Mouse (Mus musculus): ENCODE measurements at regions not wholly inside any gene's neighbourhood (a gene's known extent, or its start where the extent isn't known, plus 50 kb on each side); places are given as distances from the start of the nearest gene placed in this dataset.
"Not testable (repeated sequence)": the region's sequence is repeated elsewhere in the genome, so short reads cannot be mapped to it uniquely, and the experiment has no call there.

DNA sequence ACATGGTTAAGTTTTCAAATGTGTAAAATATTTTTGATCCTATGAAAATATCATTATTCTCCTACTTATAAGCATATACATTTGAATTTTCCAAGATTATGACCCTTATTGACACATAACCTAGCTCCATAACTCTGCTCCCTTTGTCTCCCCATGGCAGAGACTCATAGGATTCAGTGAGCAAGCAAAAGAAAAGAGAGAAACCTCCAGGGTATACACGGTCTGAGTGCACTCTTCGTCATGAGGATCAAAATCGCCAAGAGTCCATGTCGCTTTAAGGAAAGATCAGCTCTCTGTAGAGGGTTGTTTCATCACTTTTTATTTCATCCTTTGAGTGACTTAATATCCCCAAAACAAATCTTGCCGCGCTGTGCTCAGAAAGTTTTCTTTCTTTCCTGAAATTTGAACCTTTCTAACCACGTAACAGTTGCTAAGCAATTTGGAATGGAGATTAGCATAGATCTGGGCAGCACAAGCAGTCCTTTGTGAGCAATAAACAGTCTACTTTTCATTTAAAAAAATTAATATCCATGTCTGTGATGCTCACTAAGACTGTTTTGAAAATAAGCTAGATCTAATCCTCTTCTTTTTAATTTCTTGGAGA lies 1158.0 kb downstream of the A830018L16Rik start:
- DNase-seq (ENCODE audit: low spot score in 2 of 2): no peak

DNA sequence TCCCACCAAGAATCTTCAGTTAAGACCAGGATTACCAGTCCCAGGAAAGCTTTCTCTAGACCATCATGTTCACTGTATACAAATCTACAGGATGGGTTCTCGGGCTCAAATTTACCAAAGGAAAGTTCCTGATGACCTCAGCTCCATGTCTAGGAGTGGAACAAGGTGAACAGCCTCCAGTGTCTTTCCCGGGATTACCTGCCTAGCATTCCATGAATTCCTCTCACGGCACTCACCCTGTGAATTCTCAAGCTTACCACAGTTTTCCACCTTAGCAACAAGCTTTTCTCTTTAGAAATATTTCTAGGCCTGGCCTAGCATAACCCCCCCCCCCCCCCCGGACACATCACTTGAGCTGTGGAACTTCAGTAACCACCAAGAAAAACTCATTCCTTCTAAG lies 1158.9 kb downstream of the A830018L16Rik start:
- DNase-seq (ENCODE audit: low spot score in 2 of 2): no peak

DNA sequence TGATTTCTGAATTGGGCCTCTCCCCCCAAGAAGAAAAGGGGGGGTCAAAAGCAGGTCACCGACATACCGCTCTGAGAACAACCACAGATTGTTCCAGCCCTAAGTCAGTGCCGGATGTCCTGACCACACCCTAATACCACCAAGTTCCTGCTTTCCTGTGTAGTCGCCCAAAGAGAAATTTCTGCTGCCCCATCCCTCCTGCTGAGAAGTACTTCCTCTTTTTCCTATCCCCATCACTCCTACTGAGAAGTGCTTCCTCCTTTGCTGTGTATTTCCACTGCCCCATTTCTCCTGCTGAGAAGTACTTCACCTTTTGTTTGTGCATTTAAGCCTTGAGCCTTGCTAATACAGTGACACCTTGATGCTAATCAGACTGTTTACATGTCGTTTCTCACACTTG lies 1160.4 kb downstream of the A830018L16Rik start:
- no peak for DNase-seq (ENCODE audit: low spot score in 2 of 2)

DNA sequence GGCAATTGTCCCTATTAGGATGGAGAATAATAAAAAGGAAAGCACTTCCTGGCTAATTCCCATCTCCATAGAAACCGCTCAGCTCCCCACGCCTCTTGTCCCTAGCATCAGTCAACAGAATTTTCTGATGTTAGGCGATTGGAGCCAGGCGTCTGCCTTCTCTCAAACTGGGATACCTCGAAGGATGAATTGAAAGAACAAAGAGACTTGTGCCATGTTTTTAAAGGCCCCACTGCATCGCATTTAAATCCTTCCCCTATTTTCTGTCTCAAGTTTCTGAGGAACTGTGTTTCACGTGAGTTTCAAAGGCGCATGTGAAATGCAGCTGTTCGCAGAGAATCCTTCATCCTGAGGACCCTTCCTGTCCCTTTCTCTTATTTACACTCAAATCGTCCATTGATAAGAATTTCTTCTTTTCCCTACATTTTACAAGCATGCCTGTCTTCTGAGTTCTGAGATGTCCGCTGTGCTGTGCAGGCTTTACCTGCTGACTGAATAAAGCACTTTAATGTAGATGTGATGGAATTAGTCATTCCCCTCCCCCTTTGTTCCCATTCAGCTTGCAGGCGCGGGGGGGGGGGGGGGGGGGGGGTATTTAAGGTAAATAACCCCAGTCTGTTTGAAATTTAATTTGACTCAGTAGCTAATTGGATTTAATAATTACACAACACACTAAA lies 1163.3 kb downstream of the A830018L16Rik start:
- no peak for DNase-seq (ENCODE audit: low spot score in 2 of 2)

GRCm38 (mm10) chr1:12577978-12578377 lies 1164.1 kb downstream of the A830018L16Rik start:
- no peak for DNase-seq (ENCODE audit: low spot score in 2 of 2)

- DNase-seq (ENCODE audit: low spot score in 2 of 2): no peak
These were observed 1169.1 kb downstream of the A830018L16Rik start for GRCm38 (mm10) chr1:12583012-12583411.

- DNase-seq (ENCODE audit: low spot score in 2 of 2): not testable (repeated sequence)
These were observed 1173.1 kb downstream of the A830018L16Rik start for GRCm38 (mm10) chr1:12586981-12587380.

- DNase-seq (ENCODE audit: low spot score in 2 of 2): no peak
These were observed 1198.2 kb downstream of the A830018L16Rik start for GRCm38 (mm10) chr1:12612102-12612501.

GRCm38 (mm10) chr1:12615303-12615702 lies 1201.4 kb downstream of the A830018L16Rik start:
- DNase-seq (ENCODE audit: low spot score in 2 of 2): no peak

- no peak for DNase-seq (ENCODE audit: low spot score in 2 of 2)
These were observed 1202.0 kb downstream of the A830018L16Rik start for GRCm38 (mm10) chr1:12615733-12616481.

- no peak for DNase-seq (ENCODE audit: low spot score in 2 of 2)
These were observed 1206.1 kb downstream of the A830018L16Rik start for GRCm38 (mm10) chr1:12619981-12620380.

DNA sequence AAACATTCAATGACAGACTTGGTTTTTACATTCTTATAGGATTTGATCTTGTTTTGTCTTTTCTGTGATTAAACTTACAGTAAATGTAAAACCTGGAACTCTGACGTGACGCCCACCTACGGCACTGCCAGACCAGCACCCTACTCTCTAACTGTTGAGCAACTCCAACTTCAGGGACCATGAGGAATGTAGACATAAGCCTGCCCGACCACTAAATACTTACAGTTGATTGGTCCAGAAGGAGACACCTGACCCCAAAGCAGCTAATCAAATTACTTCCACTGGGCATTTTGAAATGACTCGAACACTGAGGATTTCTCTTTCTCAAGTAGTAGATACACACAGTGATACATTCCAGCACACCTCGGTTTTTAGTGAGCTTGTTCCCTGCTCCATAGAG lies 1206.9 kb downstream of the A830018L16Rik start:
- no peak for DNase-seq (ENCODE audit: low spot score in 2 of 2)

GRCm38 (mm10) chr1:12623158-12623557 lies 1209.3 kb downstream of the A830018L16Rik start:
- DNase-seq (ENCODE audit: low spot score in 2 of 2): peak; percentile 13 to 14

DNA sequence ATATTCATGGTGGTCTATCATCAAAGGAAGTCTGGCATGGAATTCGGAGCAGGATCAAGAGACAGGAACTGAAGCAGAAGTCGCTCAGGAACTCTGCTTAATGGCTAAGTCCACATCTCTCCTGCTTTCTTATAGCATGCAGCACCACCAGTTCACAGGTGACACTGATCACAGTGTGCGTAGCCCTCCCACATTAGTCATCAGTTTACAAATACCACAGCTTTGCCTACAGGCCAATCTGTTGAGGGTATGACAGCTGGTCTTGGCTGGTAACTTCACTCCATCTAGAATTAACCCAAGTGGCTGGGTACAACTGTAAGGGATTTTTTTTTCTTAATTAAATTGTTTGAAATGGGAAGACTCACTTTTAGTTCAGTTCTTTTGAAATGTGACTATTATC lies 1219.1 kb downstream of the A830018L16Rik start:
- no peak for DNase-seq (ENCODE audit: low spot score in 2 of 2)

DNA sequence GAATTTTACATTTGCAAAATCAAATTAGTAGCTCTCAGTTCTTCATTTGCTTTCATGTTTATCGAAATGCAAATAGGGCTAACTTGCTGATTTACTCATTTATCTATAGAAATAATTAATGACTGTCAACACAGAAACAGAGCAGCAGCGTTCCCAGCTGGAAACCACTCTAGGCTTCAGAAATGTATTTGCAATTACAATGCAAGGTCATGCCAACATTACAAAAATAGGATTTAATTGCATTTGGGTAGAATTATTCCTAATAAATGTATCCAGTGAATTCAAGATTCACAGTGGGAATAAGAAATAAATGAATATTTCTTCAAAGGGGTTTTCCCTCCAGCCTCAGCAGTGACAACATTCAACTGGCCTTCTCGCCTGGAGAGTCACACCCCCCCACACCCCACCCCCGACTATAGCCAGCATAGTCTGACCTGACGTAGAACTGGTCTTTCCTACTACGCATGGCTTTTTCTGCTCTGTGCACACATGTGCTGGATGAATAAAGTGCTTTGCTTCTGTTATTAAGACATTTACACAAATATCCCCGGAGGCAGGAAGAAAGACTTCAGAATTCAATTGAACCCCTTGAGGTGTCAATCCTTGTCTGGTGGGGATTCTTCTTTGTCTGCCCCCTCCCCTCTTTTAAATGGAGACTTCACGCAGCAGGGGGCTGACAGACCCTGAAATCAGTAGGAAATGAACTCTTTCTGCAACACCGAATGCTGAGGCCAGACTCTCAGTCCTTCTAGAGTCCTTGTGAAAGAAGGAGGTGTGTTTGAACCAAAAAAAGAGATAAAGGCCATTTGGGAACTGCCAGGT lies 1222.6 kb downstream of the A830018L16Rik start:
- no peak for DNase-seq (ENCODE audit: low spot score in 2 of 2)

- DNase-seq (ENCODE audit: low spot score in 2 of 2): no peak
These were observed 1227.1 kb downstream of the A830018L16Rik start for GRCm38 (mm10) chr1:12640983-12641382.

Small RNA genes in the stretch of these regions (microRNA-seq; reads per million reads assigned to microRNA genes)
- 0 reads per million in 2 experiments for gene Mir6341

Data from left cerebral cortex, adult 18-20 months (tissue).